Mouse (Mus musculus): ENCODE data around the gene Pak2.
"Not testable (repeated sequence)": the region's sequence is repeated elsewhere in the genome, so short reads cannot be mapped to it uniquely, and the experiment has no call there.

- TF ChIP-seq CTCF (IDR thresholded peaks at IDR 0.05; ENCODE audit: control insufficient read depth, insufficient read depth, insufficient replicate concordance, low read depth, low read length); POLR2A (IDR thresholded peaks at IDR 0.05; ENCODE audit: control insufficient read depth, low read depth, low read length): not testable (repeated sequence)
Measured at GRCm38 (mm10) chr16:32097757-32098156, 18.6 kb upstream of the Pak2 start.
